Mouse (Mus musculus): ENCODE results near the gene Scgb2a2. TPM values are rescaled to one million over a fixed set of nuclear protein-coding genes. Genes with fewer than 3 reads are reported as not detected.
"Not testable (repeated sequence)": the region's sequence is repeated elsewhere in the genome, so short reads cannot be mapped to it uniquely, and the experiment has no call there.

Scgb2a2 gene
- polyA plus RNA-seq, 1 experiment from 2014 or later = not detected

- ATAC-seq (ENCODE audit: insufficient number of reproducible peaks, insufficient read depth, low FRiP score, low TSS enrichment, low read depth) = no peak
- Histone ChIP-seq H3K9ac (peak overlapping the region; percentile 88), H3K36me3 (peaks cover 23% of the 10 kb centered on the region), H3K9me3 (no peaks in the 10 kb centered on the region), H3K4me1 (peaks cover 20% of the 10 kb centered on the region), H3K27ac (peak overlapping the region; percentile 84), H3K27me3 (no peaks in the 10 kb centered on the region), H3K4me3 (peak overlapping the region; percentile 87), H3K4me2 (peak overlapping the region; percentile 78)
- WGBS = 10% methylated on average over 17 of the region's 17 CpGs
These were observed 51.1 kb downstream of the Scgb2a2 start for GRCm38 (mm10) chr19:9898339-9899066.

- Histone ChIP-seq H3K27ac (peak within 1 kb of the TSS; percentile 89), H3K4me3 (peak within 1 kb of the TSS; percentile 87), H3K36me3 (peaks cover 16% of the 10 kb centered on the region), H3K4me2 (peak within 1 kb of the TSS; percentile 78), H3K9me3 (no peaks in the 10 kb centered on the region), H3K4me1 (peaks cover 20% of the 10 kb centered on the region), H3K27me3 (no peaks in the 10 kb centered on the region), H3K9ac (peak within 1 kb of the TSS; percentile 88)
- ATAC-seq (ENCODE audit: insufficient number of reproducible peaks, insufficient read depth, low FRiP score, low TSS enrichment, low read depth) = peak; percentile 94
- WGBS = under 1% methylated on average over 58 of the region's 58 CpGs
These were observed 51.9 kb downstream of the Scgb2a2 start, which contains the start of gene Incenp for GRCm38 (mm10) chr19:9899072-9899779. Incenp (minus strand) TSS chr19:9899551.

GRCm38 (mm10) chr19:9899780-9900146 is 52.4 kb downstream of the Scgb2a2 start:
- H3K4me3 ChIP-seq = peak overlapping the region; percentile 87
- H3K9me3 ChIP-seq = no peaks in the 10 kb centered on the region
- peak overlapping the region; percentile 63 for H3K9ac ChIP-seq
- ATAC-seq (ENCODE audit: insufficient number of reproducible peaks, insufficient read depth, low FRiP score, low TSS enrichment, low read depth) = 0 out of 2 replicates have a peak, but pooled peaks have one; percentile 5
- H3K27me3 ChIP-seq = no peaks in the 10 kb centered on the region
- peak overlapping the region; percentile 89 for H3K27ac ChIP-seq
- H3K4me2 ChIP-seq = peak overlapping the region; percentile 78
- H3K4me1 ChIP-seq = peaks cover 20% of the 10 kb centered on the region
- H3K36me3 ChIP-seq = peaks cover 11% of the 10 kb centered on the region
- WGBS = 8% methylated on average over 10 of the region's 10 CpGs

- H3K9me3 ChIP-seq; H3K27ac ChIP-seq; H3K27me3 ChIP-seq; H3K4me3 ChIP-seq; H3K4me2 ChIP-seq; ATAC-seq (ENCODE audit: insufficient number of reproducible peaks, insufficient read depth, low FRiP score, low TSS enrichment, low read depth); H3K36me3 ChIP-seq; H3K9ac ChIP-seq: not testable (repeated sequence)
- whole genome bisulfite sequencing = 98% methylated on average over 2 of the region's 2 CpGs
- peaks cover 20% of the 10 kb centered on the region for H3K4me1 ChIP-seq
These were observed 53.3 kb downstream of the Scgb2a2 start for GRCm38 (mm10) chr19:9900696-9901095.

Small RNA genes lying within 50 kb of the gene (microRNA-seq; reads per million reads assigned to microRNA genes)
- gene Gm22369 = not detected

Other genes starting within 250 kb of the Scgb2a2 start
- 101 and 118 TPM in 2 replicates for gene Incenp, start 52.0 kb downstream of the Scgb2a2 start, polyA plus RNA-seq (2015; fragmentation: Nextera tagmentation; extraction: Ambion mirVana)
- gene Fth1, start 133.0 kb downstream of the Scgb2a2 start, polyA plus RNA-seq (2015; fragmentation: Nextera tagmentation; extraction: Ambion mirVana) = 1,553 and 1,793 TPM in 2 replicates
- gene Best1, start 154.1 kb downstream of the Scgb2a2 start, polyA plus RNA-seq (2015; fragmentation: Nextera tagmentation; extraction: Ambion mirVana) = 0.73 and 0.98 TPM in 2 replicates
- 42.0 and 43.3 TPM in 2 replicates for gene Rab3il1, start 154.1 kb downstream of the Scgb2a2 start, polyA plus RNA-seq (2015; fragmentation: Nextera tagmentation; extraction: Ambion mirVana)
- gene Fads3, start 194.0 kb downstream of the Scgb2a2 start, polyA plus RNA-seq (2015; fragmentation: Nextera tagmentation; extraction: Ambion mirVana) = 8.6 and 10.0 TPM in 2 replicates

Data from embryonic facial prominence, embryonic 13.5 days (tissue).